Mouse (Mus musculus): Measurements from ENCODE around the gene Ces3a. TPM values are rescaled to one million over a fixed set of nuclear protein-coding genes. Genes with fewer than 3 reads are reported as not detected.

The Ces3a gene
- polyA plus RNA-seq (2016; fragmentation: Nextera tagmentation; extraction: Ambion mirVana), result not detected in 2 replicates

- Histone ChIP-seq H3K27ac (no peak within 1 kb of the TSS), H3K4me3 (no peak within 1 kb of the TSS), H3K9me3 (replicated peaks) (no peaks in the 10 kb centered on the region), H3K4me1 (no peaks in the 10 kb centered on the region), H3K4me2 (replicated peaks) (no peak within 1 kb of the TSS), H3K9ac (no peak within 1 kb of the TSS), H3K27me3 (no peaks in the 10 kb centered on the region), H3K36me3 (no peaks in the 10 kb centered on the region)
- no peak for ATAC-seq (ENCODE audit: low FRiP score)
- WGBS, result 75% methylated on average over 3 of the region's 3 CpGs
Measured at GRCm38 (mm10) chr8:105048371-105048854, at the start of gene Ces3a. Gene Ces3a (plus strand): TSS chr8:105048601.

GRCm38 (mm10) chr8:104999183-104999582 lies 49.2 kb upstream of the Ces3a start:
- ATAC-seq (ENCODE audit: low FRiP score), result no peak
- H3K27me3 ChIP-seq, result no peaks in the 10 kb centered on the region
- WGBS, result 87% methylated on average over 6 of the region's 6 CpGs
- H3K4me2 ChIP-seq (replicated peaks), result no peak overlapping the region
- H3K9ac ChIP-seq, result no peak overlapping the region
- no peak overlapping the region for H3K4me3 ChIP-seq
- H3K27ac ChIP-seq, result no peak overlapping the region
- no peaks in the 10 kb centered on the region for H3K36me3 ChIP-seq
- H3K9me3 ChIP-seq (replicated peaks), result no peaks in the 10 kb centered on the region
- no peaks in the 10 kb centered on the region for H3K4me1 ChIP-seq

- Histone ChIP-seq H3K36me3 (no peaks in the 10 kb centered on the region), H3K9ac (no peak within 1 kb of the TSS), H3K27ac (no peak within 1 kb of the TSS), H3K4me3 (no peak within 1 kb of the TSS), H3K4me2 (replicated peaks) (no peak within 1 kb of the TSS), H3K9me3 (replicated peaks) (no peaks in the 10 kb centered on the region), H3K4me1 (no peaks in the 10 kb centered on the region), H3K27me3 (no peaks in the 10 kb centered on the region)
- WGBS, result 85% methylated on average over 7 of the region's 7 CpGs
- no peak for ATAC-seq (ENCODE audit: low FRiP score)
Measured at GRCm38 (mm10) chr8:105000586-105000985, 47.8 kb upstream of the Ces3a start, which contains the start of gene Ces2h. Gene Ces2h (plus strand): TSS chr8:105000853.

DNA sequence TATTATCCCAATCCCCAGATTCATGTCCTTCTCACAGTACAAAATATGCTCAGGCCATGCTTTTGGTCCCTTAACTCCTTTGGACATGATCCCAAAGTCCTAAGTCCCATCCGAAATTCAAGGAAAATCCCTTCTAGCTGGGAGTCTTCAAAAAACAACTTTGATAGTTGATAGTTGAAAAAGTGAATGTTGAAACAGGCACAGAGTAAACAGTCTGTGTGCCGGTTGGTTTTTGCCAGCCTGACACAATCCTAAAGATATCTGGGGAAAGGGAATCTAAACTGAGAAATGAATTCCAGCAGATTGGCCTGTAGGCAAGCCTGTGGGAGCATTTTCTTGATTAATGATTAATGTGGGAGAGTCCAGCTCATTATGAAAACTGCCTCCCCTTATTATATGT lies 38.4 kb upstream of the Ces3a start:
- no peak for ATAC-seq (ENCODE audit: low FRiP score)
- H3K9me3 ChIP-seq (replicated peaks), result no peaks in the 10 kb centered on the region
- no peaks in the 10 kb centered on the region for H3K36me3 ChIP-seq
- H3K4me1 ChIP-seq, result no peaks in the 10 kb centered on the region
- no peak overlapping the region for H3K9ac ChIP-seq
- no peak overlapping the region for H3K27ac ChIP-seq
- H3K4me3 ChIP-seq, result no peak overlapping the region
- 94% methylated on average over 2 of the region's 2 CpGs for WGBS
- no peak overlapping the region for H3K4me2 ChIP-seq (replicated peaks)
- no peaks in the 10 kb centered on the region for H3K27me3 ChIP-seq

DNA sequence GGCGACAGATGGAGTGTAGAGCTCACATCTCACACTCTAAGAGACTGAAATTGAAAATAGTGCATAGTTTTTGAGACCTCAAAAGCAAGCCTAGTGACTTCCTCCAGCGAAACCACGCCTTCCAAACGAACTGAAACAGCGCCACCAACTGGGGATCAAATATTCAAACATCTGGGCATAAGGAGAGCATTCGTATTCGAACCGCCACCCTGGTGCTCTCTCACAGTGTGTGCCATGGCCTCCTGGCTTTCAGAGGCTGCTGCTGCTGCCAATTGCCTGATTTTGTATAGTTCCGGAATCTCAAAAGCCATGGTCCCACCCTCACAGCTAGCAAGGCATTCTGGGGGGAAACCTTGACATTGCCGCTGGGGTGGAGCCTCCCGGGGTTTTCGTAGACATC lies 37.3 kb upstream of the Ces3a start:
- H3K9me3 ChIP-seq (replicated peaks), result no peaks in the 10 kb centered on the region
- ATAC-seq (ENCODE audit: low FRiP score), result no peak
- H3K9ac ChIP-seq, result no peak overlapping the region
- H3K4me3 ChIP-seq, result no peak overlapping the region
- H3K27me3 ChIP-seq, result no peaks in the 10 kb centered on the region
- WGBS, result 78% methylated on average over 12 of the region's 12 CpGs
- no peaks in the 10 kb centered on the region for H3K4me1 ChIP-seq
- no peak overlapping the region for H3K27ac ChIP-seq
- no peak overlapping the region for H3K4me2 ChIP-seq (replicated peaks)
- H3K36me3 ChIP-seq, result no peaks in the 10 kb centered on the region

- H3K27ac ChIP-seq, result no peak overlapping the region
- H3K9me3 ChIP-seq (replicated peaks), result no peaks in the 10 kb centered on the region
- no peaks in the 10 kb centered on the region for H3K4me1 ChIP-seq
- H3K4me3 ChIP-seq, result no peak overlapping the region
- ATAC-seq (ENCODE audit: low FRiP score), result no peak
- 91% methylated on average over 5 of the region's 5 CpGs for WGBS
- no peak overlapping the region for H3K4me2 ChIP-seq (replicated peaks)
- H3K27me3 ChIP-seq, result no peaks in the 10 kb centered on the region
- H3K36me3 ChIP-seq, result no peaks in the 10 kb centered on the region
- H3K9ac ChIP-seq, result no peak overlapping the region
Measured at GRCm38 (mm10) chr8:105014391-105014790, 34.0 kb upstream of the Ces3a start.

DNA sequence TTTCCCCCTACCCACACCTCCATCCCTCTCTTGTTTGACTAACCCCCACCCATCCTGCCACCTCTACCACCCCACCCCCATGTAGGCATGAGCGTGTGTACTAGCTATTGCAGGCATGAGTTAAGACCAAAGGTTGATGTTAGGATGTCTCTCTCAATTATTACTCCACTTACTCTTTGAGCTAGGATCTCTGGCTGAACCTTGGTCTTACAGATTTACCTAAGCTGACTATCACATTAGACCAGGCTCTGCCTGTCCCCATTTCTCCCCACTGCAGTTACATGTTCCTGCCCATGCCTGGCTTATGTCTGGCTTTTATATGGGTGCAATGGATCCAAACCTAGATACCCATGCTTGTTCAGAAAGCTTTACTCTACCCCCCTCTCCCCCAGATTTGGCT lies 26.4 kb upstream of the Ces3a start:
- H3K4me3 ChIP-seq, result no peak overlapping the region
- no peaks in the 10 kb centered on the region for H3K4me1 ChIP-seq
- 78% methylated on average over 1 of the region's 1 CpGs for WGBS
- H3K4me2 ChIP-seq (replicated peaks), result no peak overlapping the region
- no peaks in the 10 kb centered on the region for H3K36me3 ChIP-seq
- no peak overlapping the region for H3K9ac ChIP-seq
- no peaks in the 10 kb centered on the region for H3K27me3 ChIP-seq
- no peak for ATAC-seq (ENCODE audit: low FRiP score)
- H3K9me3 ChIP-seq (replicated peaks), result no peaks in the 10 kb centered on the region
- no peak overlapping the region for H3K27ac ChIP-seq

GRCm38 (mm10) chr8:105023087-105023486 lies 25.3 kb upstream of the Ces3a start:
- no peak overlapping the region for H3K9ac ChIP-seq
- no peaks in the 10 kb centered on the region for H3K4me1 ChIP-seq
- H3K27me3 ChIP-seq, result no peaks in the 10 kb centered on the region
- ATAC-seq (ENCODE audit: low FRiP score), result no peak
- H3K4me3 ChIP-seq, result no peak overlapping the region
- H3K27ac ChIP-seq, result no peak overlapping the region
- WGBS, result 65% methylated on average over 1 of the region's 1 CpGs
- no peak overlapping the region for H3K4me2 ChIP-seq (replicated peaks)
- no peaks in the 10 kb centered on the region for H3K9me3 ChIP-seq (replicated peaks)
- H3K36me3 ChIP-seq, result no peaks in the 10 kb centered on the region

DNA sequence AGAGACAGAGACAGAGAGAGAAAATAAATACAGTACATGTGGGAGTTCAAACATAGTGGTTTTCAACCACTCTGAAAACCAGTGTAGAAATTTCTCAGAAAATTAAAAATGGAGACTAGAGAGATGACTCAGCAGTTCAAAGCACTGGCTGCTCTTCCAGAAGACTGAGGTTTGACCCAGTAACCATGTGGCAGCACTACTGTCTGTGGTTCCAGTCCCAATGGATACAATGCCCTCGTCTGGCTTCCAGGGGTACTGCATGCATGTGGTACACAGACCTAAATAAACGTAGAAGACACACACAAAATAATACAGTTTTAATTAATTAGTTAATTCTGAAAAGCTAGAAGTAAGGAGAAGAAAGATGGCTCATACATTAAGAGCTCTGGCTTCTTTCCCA lies 23.4 kb upstream of the Ces3a start:
- no peak overlapping the region for H3K27ac ChIP-seq
- no peak overlapping the region for H3K4me2 ChIP-seq (replicated peaks)
- H3K4me1 ChIP-seq, result no peaks in the 10 kb centered on the region
- 63% methylated on average over 2 of the region's 2 CpGs for WGBS
- no peak for ATAC-seq (ENCODE audit: low FRiP score)
- no peak overlapping the region for H3K4me3 ChIP-seq
- H3K36me3 ChIP-seq, result no peaks in the 10 kb centered on the region
- H3K9me3 ChIP-seq (replicated peaks), result no peaks in the 10 kb centered on the region
- H3K9ac ChIP-seq, result no peak overlapping the region
- no peaks in the 10 kb centered on the region for H3K27me3 ChIP-seq

DNA sequence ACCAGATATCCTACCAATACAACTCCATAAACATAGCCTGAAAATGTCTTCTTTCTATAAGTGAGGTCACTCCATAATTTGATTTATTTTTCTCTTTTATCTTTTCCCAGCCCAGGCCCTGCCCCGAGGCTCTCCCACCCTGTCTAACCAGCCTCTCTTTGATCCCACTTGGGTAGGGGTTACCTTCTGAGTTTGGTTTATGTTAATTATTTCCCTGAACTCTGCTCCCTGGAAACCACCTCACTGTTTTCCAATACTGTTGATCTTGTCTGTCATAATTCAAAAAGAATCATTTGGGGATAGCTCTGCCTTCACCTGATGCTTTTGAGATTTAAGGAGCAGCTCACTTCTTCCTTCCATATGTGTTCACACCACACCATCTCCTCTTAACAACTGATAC lies 4.9 kb upstream of the Ces3a start:
- Histone ChIP-seq H3K27me3 (no peaks in the 10 kb centered on the region), H3K9me3 (replicated peaks) (no peaks in the 10 kb centered on the region), H3K4me2 (replicated peaks) (no peak overlapping the region), H3K9ac (no peak overlapping the region), H3K36me3 (no peaks in the 10 kb centered on the region), H3K4me1 (no peaks in the 10 kb centered on the region), H3K4me3 (no peak overlapping the region), H3K27ac (no peak overlapping the region)
- ATAC-seq (ENCODE audit: low FRiP score), result no peak
- WGBS, result 71% methylated on average over 1 of the region's 1 CpGs

- WGBS, result 88% methylated on average over 3 of the region's 3 CpGs
- ATAC-seq (ENCODE audit: low FRiP score), result no peak
- no peak overlapping the region for H3K4me3 ChIP-seq
- H3K36me3 ChIP-seq, result no peaks in the 10 kb centered on the region
- no peak overlapping the region for H3K27ac ChIP-seq
- no peaks in the 10 kb centered on the region for H3K4me1 ChIP-seq
- no peak overlapping the region for H3K9ac ChIP-seq
- no peak overlapping the region for H3K4me2 ChIP-seq (replicated peaks)
- H3K27me3 ChIP-seq, result no peaks in the 10 kb centered on the region
- H3K9me3 ChIP-seq (replicated peaks), result no peaks in the 10 kb centered on the region
Measured at GRCm38 (mm10) chr8:105045824-105046401, 2.5 kb upstream of the Ces3a start.

- 89% methylated on average over 4 of the region's 4 CpGs for WGBS
- Histone ChIP-seq H3K36me3 (no peaks in the 10 kb centered on the region), H3K4me1 (no peaks in the 10 kb centered on the region), H3K27ac (no peak overlapping the region), H3K27me3 (no peaks in the 10 kb centered on the region), H3K9me3 (replicated peaks) (no peaks in the 10 kb centered on the region), H3K4me3 (no peak overlapping the region), H3K4me2 (replicated peaks) (no peak overlapping the region), H3K9ac (no peak overlapping the region)
- no peak for ATAC-seq (ENCODE audit: low FRiP score)
Measured at GRCm38 (mm10) chr8:105056211-105056610, 7.8 kb downstream of the Ces3a start.

DNA sequence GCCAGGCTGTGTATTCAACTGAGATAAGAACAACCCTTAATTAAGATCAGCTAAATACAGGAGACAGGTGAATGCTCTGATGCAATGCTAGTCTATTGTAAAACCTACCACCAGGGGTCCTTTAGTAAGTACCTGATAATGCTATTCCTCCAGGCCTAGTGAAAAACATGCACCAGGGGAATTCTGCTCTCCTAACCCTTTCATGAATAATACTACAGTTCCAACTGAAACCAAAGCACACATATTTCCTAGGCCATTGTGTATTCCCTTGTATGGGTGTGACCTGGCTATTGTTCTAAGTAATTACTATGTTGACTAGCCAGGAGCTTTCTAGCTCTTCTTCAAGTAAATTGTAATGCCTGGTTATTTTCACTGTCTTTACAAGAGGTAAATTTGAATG lies 11.7 kb downstream of the Ces3a start:
- Histone ChIP-seq H3K27ac (no peak overlapping the region), H3K36me3 (no peaks in the 10 kb centered on the region), H3K27me3 (no peaks in the 10 kb centered on the region), H3K4me1 (no peaks in the 10 kb centered on the region), H3K9me3 (replicated peaks) (no peaks in the 10 kb centered on the region), H3K4me2 (replicated peaks) (no peak overlapping the region), H3K9ac (no peak overlapping the region), H3K4me3 (no peak overlapping the region)
- no peak for ATAC-seq (ENCODE audit: low FRiP score)
